Mouse (Mus musculus) midbrain, embryonic 16.5 days (tissue): ENCODE data around the gene Rxfp1. TPM values are rescaled to one million over a fixed set of nuclear protein-coding genes. Genes with fewer than 3 reads are reported as not detected.
"Not testable (repeated sequence)": the region's sequence is repeated elsewhere in the genome, so short reads cannot be mapped to it uniquely, and the experiment has no call there.

Source experiments
- ATAC-seq: fragments of 200-750 bp; cut with Nextera tagmentation; 2 replicates; pipeline ENCODE4 v1.8.0; 2017; ENCODE audit warnings: moderate TSS enrichment
- H3K27ac ChIP-seq: fragments of 300-500 bp; sonication (generic); 2 replicates; pipeline ENCODE4 v1.5.1; 2014; ENCODE audit warnings: mild to moderate bottlenecking, low read length, mixed read lengths
- H3K27me3 ChIP-seq: fragments of 300-500 bp; sonication (generic); 2 replicates; pipeline ENCODE4 v1.6.1; 2014; ENCODE audit warnings: low read depth, low read length, mixed read lengths; ENCODE audit not compliant: control insufficient read depth, insufficient read depth
- H3K36me3 ChIP-seq: fragments of 300-500 bp; sonication (generic); 2 replicates; pipeline ENCODE4 v1.6.1; 2014; ENCODE audit warnings: mild to moderate bottlenecking, low read length, moderate library complexity, mixed read lengths; ENCODE audit not compliant: control insufficient read depth, insufficient read depth
- H3K4me1 ChIP-seq: fragments of 300-500 bp; sonication (generic); 2 replicates; pipeline ENCODE4 v1.6.1; 2014; ENCODE audit warnings: mild to moderate bottlenecking, low read length, mixed read lengths; ENCODE audit not compliant: control insufficient read depth, insufficient read depth
- H3K4me2 ChIP-seq: fragments of 300-500 bp; sonication (generic); 2 replicates; pipeline ENCODE4 v1.6.1; 2014; ENCODE audit warnings: mild to moderate bottlenecking, low read length, mixed read lengths
- H3K4me3 ChIP-seq: fragments of 300-500 bp; sonication (generic); 2 replicates; pipeline ENCODE4 v1.5.1; 2014; ENCODE audit warnings: low read depth, mild to moderate bottlenecking, low read length, moderate library complexity, mixed read lengths
- H3K9ac ChIP-seq: fragments of 300-500 bp; sonication (generic); 2 replicates; pipeline ENCODE4 v1.6.1; 2014; ENCODE audit warnings: low read depth, low read length, mixed read lengths
- H3K9me3 ChIP-seq: fragments of 300-500 bp; sonication (generic); replicated peaks from 2 replicates; pipeline ENCODE4 v1.6.1; 2014; ENCODE audit warnings: mild to moderate bottlenecking, low read length, mixed read lengths; ENCODE audit not compliant: control insufficient read depth, poor library complexity, severe bottlenecking
- WGBS: fragments of 180-500 bp; shearing (Covaris S2); extraction: QIAGEN DNeasy Blood & Tissue Kit; methylation state at CpG from one replicate; pipeline ENCODE4 v1.1.7; 2014; 5-methylcytosine and 5-hydroxymethylcytosine counted together
- polyA plus RNA-seq: library from polyadenylated mRNA; unstranded; fragments of >200 nt; fragmentation: Nextera tagmentation; extraction: Ambion mirVana; gene quantifications from 2 replicates; pipeline ENCODE4 v1.2.1, GENCODE M21; 2015

The Rxfp1 gene
- polyA plus RNA-seq, 1 experiment from 2014 or later, result 0.14 TPM

- Histone ChIP-seq H3K9ac (no peak overlapping the region), H3K4me3 (no peak overlapping the region), H3K27me3 (no peaks in the 10 kb centered on the region), H3K4me2 (no peak overlapping the region), H3K9me3 (no peaks in the 10 kb centered on the region), H3K4me1 (no peaks in the 10 kb centered on the region), H3K27ac (no peak overlapping the region), H3K36me3 (no peaks in the 10 kb centered on the region)
- ATAC-seq, result no peak
- WGBS, result 81% methylated on average over 1 of the region's 1 CpGs
Observed at GRCm38 (mm10) chr3:79738451-79738850, 771 bp upstream of the Rxfp1 start.

GRCm38 (mm10) chr3:79726506-79727075, 11.1 kb downstream of the Rxfp1 start:
- Histone ChIP-seq H3K4me3 (no peak overlapping the region), H3K4me1 (no peaks in the 10 kb centered on the region), H3K27me3 (no peaks in the 10 kb centered on the region), H3K36me3 (no peaks in the 10 kb centered on the region), H3K4me2 (no peak overlapping the region), H3K27ac (no peak overlapping the region), H3K9me3 (no peaks in the 10 kb centered on the region), H3K9ac (no peak overlapping the region)
- ATAC-seq, result no peak
- WGBS, result 93% methylated on average over 14 of the region's 14 CpGs

GRCm38 (mm10) chr3:79720756-79721484, 16.8 kb downstream of the Rxfp1 start:
- H3K27me3 ChIP-seq, result no peaks in the 10 kb centered on the region

GRCm38 (mm10) chr3:79706436-79706835, 31.2 kb downstream of the Rxfp1 start:
- no peak for ATAC-seq
- H3K27me3 ChIP-seq, result no peaks in the 10 kb centered on the region
- no peaks in the 10 kb centered on the region for H3K4me1 ChIP-seq
- H3K27ac ChIP-seq, result no peak overlapping the region
- H3K4me3 ChIP-seq, result no peak overlapping the region
- H3K9me3 ChIP-seq, result 0 out of 2 replicates have a peak, but pooled peaks cover 2% of the 10 kb centered on the region
- no peak overlapping the region for H3K4me2 ChIP-seq
- no peak overlapping the region for H3K9ac ChIP-seq
- 77% methylated on average over 8 of the region's 8 CpGs for WGBS
- H3K36me3 ChIP-seq, result no peaks in the 10 kb centered on the region

More at GRCm38 (mm10) chr3:79720756-79721484, 16.8 kb downstream of the Rxfp1 start:
- H3K4me2 ChIP-seq, result no peak overlapping the region
- H3K36me3 ChIP-seq, result no peaks in the 10 kb centered on the region
- no peaks in the 10 kb centered on the region for H3K4me1 ChIP-seq
- no peak overlapping the region for H3K27ac ChIP-seq
- no peak for ATAC-seq
- H3K9ac ChIP-seq, result no peak overlapping the region
- H3K4me3 ChIP-seq, result no peak overlapping the region
- no peaks in the 10 kb centered on the region for H3K9me3 ChIP-seq
- WGBS, result 87% methylated on average over 4 of the region's 4 CpGs

GRCm38 (mm10) chr3:79703135-79703534, 34.5 kb downstream of the Rxfp1 start:
- H3K27ac ChIP-seq, result no peak overlapping the region
- WGBS, result 74% methylated on average over 4 of the region's 4 CpGs
- no peaks in the 10 kb centered on the region for H3K36me3 ChIP-seq
- no peaks in the 10 kb centered on the region; the same call in 1 of the 2 replicates for H3K27me3 ChIP-seq
- no peak overlapping the region for H3K4me3 ChIP-seq
- 0 out of 2 replicates have a peak, but pooled peaks cover 2% of the 10 kb centered on the region for H3K9me3 ChIP-seq
- no peaks in the 10 kb centered on the region for H3K4me1 ChIP-seq
- no peak overlapping the region for H3K4me2 ChIP-seq
- ATAC-seq, result no peak
- no peak overlapping the region for H3K9ac ChIP-seq

GRCm38 (mm10) chr3:79691957-79692356, 45.7 kb downstream of the Rxfp1 start:
- no peaks in the 10 kb centered on the region for H3K36me3 ChIP-seq
- no peaks in the 10 kb centered on the region for H3K27me3 ChIP-seq
- H3K9me3 ChIP-seq, result no peaks in the 10 kb centered on the region
- H3K27ac ChIP-seq, result no peak overlapping the region
- H3K4me3 ChIP-seq, result no peak overlapping the region
- ATAC-seq, result no peak
- no peak overlapping the region for H3K9ac ChIP-seq
- no peaks in the 10 kb centered on the region for H3K4me1 ChIP-seq
- no peak overlapping the region for H3K4me2 ChIP-seq
- 93% methylated on average over 2 of the region's 2 CpGs for WGBS

- Histone ChIP-seq H3K4me3 (no peak overlapping the region), H3K27ac (no peak overlapping the region), H3K9ac (no peak overlapping the region), H3K36me3 (no peaks in the 10 kb centered on the region), H3K27me3 (no peaks in the 10 kb centered on the region), H3K4me1 (no peaks in the 10 kb centered on the region), H3K9me3 (no peaks in the 10 kb centered on the region), H3K4me2 (no peak overlapping the region)
- 88% methylated on average over 9 of the region's 9 CpGs for WGBS
- ATAC-seq, result no peak
Observed at GRCm38 (mm10) chr3:79690111-79690651, 47.5 kb downstream of the Rxfp1 start.

GRCm38 (mm10) chr3:79688101-79688500, 49.6 kb downstream of the Rxfp1 start:
- H3K9me3 ChIP-seq, H3K4me1 ChIP-seq, H3K27me3 ChIP-seq, H3K36me3 ChIP-seq, ATAC-seq, H3K4me2 ChIP-seq, H3K4me3 ChIP-seq, H3K9ac ChIP-seq, H3K27ac ChIP-seq: not testable (repeated sequence)
- 84% methylated on average over 4 of the region's 4 CpGs for WGBS

GRCm38 (mm10) chr3:79683529-79683928, 54.2 kb downstream of the Rxfp1 start:
- Histone ChIP-seq H3K4me3 (no peak overlapping the region), H3K27ac (no peak overlapping the region), H3K27me3 (no peaks in the 10 kb centered on the region), H3K36me3 (no peaks in the 10 kb centered on the region), H3K9me3 (no peaks in the 10 kb centered on the region), H3K4me1 (no peaks in the 10 kb centered on the region), H3K9ac (no peak overlapping the region), H3K4me2 (no peak overlapping the region)
- 82% methylated on average over 8 of the region's 8 CpGs for WGBS
- ATAC-seq, result no peak
